Mouse (Mus musculus) retina, postnatal 7 days (tissue): ENCODE results near the gene BC024978.
A peak's percentile ranks its signal among the peaks of the same experiment; 100 is the strongest.

ENCODE experiments used
- DNase-seq: peaks from one replicate; pipeline ENCODE4 v3.0.0-alpha.2; 2012; ENCODE audit warnings: low read depth, low spot score

The BC024978 gene

DNA sequence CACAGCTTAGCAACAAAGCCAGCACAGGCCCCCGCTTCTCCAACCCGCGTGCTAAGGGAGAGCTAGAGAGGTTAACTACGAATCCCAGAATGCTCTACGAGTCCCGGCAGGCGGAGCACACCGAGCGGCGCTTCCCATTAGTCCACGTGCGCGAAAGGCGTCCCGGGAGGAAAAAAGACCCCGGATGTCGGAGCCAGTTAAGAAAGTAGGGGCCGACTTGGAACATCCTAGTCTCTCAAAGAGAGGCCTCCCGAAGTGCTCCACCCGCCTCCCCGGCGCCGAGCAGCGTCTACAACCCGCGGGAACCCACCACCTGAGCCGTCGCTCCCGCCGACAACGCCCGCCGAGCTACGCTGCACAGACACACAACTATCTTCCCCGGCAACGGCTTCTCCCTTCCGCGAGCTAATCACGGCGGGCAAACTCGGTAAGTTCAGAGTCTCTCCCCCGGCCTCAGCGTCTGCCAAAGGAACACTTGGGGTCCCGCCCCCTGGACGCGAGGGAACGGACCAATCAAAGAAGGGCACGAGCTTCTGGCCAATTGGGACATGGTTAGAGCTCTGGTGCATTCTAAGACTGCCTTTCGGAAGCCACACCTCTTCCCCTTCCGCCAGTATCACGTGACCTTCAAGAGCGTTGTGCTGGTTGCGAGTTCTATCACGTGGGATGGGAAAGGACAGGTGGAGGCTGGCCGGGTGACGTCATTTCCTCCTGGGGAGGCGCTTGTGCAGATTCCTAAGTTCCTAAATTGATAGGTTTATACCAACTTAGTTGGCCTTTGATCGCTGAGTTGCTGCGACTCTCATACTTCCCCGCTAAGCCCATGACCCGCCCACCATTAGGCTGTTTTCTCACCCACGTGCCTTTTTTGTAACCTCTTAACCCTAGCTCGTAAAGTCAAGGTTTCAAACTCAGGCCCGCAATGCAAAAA, at the start of gene BC024978, which contains the start of gene Snrpa:
Gene BC024978, plus strand, starts transcription at position 101 of the 931 bp plus-strand sequence.
Gene Snrpa, minus strand, starts transcription at position 591 of the 931 bp plus-strand sequence.
- peak; percentile 97 for DNase-seq

- no peak for DNase-seq
These were observed 42.3 kb upstream of the BC024978 start, which contains the start of gene Cyp2t4 for GRCm38 (mm10) chr7:27153205-27153764. Gene Cyp2t4, plus strand, starts transcription at chr7:27153714.

DNA sequence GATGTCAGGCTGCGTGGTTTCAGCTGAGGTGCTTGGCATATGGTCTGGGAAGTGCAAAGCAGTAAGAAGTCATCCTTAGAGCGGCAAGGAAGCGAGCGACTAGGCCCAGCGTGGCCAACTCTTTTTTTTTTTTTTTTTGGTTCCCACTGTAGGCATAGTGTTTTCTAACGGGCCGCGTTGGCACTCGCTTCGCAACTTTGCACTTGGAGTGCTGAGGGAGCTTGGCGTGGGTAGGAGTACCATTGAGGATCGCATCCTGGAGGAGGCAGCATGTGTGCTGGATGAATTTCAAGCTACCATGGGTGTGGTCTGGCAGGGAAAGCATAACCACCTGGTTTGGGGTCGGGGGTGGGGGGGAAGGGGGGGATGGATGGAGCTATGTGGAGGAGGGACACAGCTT, 39.6 kb upstream of the BC024978 start:
- DNase-seq: no peak

DNA sequence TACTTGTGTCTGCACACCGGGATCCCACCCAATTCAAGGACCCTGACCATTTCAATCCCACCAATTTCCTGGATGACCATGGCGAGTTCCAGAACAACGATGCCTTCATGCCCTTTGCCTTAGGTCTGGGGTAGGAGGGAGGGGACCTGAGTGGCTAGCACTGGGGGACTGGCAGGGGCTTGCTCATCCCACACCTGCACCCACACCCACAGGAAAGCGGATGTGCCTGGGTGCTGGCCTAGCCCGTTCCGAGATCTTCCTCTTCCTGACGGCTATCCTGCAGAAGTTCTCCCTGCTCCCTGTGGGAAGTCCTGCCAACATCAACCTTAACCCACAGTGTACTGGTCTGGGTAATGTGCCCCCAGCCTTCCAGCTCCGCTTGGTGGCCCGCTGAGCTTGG, 37.4 kb upstream of the BC024978 start:
- DNase-seq: no peak

GRCm38 (mm10) chr7:27159256-27159655, 36.3 kb upstream of the BC024978 start:
- DNase-seq: no peak

DNA sequence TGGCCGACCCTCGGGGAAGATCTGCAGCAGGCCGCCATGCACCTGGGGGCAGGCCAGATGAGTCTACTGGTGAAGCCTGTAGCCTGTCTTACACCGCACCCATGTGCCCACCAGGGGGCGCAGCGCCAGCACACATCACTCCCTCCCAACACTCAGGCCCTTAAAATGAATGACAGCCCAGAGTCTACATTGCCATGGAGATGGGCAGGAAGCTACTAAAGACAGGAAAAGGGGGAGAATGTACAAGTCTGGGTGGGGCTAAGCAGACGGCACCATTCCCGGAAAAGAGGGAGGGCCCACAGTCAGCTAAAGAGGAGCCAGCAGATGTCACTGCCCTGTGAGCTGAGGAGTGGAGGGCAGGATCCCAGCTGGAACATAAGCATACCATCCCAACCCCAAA, 35.7 kb upstream of the BC024978 start:
- DNase-seq: peak; percentile 74

- no peak for DNase-seq
These were observed 34.7 kb upstream of the BC024978 start for GRCm38 (mm10) chr7:27160921-27161320.

DNA sequence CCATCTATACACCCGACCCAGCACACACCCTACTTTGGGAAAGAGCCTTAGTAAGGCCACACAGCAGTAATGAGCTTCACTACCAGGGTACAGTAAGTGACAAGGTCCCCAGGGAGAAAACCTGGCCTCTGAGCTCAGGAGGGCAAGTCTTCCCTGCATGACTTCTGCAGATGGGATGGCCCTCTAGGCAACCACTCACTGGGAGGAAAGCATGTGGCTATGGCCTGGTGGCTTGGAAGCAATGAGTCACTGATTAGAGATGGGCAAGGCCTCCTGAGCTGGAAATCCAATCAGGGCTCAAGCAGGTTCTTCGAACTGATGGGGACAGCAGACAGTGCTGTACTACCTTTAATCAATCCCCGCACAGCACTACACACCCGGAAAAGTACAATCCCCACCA, 33.8 kb upstream of the BC024978 start:
- no peak for DNase-seq

DNA sequence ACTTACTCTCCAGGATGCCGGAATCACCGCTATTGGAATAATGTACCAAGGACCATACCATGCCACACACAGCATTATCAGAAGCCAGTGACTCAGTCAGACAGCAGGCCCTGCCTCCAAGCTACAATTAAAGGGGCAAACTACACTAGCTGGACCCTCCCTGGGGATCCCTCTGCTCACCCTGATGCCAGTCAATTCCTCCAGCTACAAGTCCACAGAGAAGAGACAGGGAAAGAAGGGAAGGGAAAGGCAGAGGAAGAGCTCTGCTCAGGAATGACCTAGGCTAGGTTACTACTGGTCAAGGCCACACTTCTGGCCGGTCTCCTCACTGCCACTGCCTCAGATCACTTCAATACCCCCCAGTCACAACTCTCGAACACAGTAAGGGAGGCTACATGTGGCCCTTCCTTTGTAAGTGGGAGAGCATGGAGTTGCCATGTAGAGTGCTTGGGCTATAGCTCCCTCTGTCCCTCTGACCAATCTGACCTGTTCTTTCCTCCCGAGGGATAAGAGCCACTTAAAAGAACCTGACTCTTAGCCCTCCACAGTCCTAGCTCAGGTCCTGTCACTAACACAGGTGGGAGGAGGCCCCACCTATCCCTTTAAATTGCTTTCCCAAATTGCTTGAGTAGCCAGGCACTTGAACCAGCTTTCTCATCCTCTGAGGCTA, 32.7 kb upstream of the BC024978 start:
- DNase-seq: no peak

DNA sequence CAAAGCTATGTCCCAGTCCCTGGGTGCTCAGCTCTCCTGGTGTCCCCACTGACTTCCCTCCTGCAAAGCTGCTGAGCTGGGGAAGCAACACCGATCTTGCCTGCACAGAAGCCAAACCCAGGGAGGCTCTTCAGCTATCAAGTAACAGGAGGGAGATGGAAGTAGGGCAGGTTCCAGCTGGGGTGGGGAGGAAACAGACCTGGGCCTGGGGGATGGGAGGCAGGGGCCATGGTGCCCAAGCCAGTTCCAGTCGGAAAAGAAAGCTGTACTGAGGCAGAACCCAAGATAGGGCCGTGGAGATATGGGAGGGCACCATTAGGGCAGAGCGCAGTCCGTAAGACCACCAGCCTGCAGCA, 32.2 kb upstream of the BC024978 start:
- no peak for DNase-seq

DNA sequence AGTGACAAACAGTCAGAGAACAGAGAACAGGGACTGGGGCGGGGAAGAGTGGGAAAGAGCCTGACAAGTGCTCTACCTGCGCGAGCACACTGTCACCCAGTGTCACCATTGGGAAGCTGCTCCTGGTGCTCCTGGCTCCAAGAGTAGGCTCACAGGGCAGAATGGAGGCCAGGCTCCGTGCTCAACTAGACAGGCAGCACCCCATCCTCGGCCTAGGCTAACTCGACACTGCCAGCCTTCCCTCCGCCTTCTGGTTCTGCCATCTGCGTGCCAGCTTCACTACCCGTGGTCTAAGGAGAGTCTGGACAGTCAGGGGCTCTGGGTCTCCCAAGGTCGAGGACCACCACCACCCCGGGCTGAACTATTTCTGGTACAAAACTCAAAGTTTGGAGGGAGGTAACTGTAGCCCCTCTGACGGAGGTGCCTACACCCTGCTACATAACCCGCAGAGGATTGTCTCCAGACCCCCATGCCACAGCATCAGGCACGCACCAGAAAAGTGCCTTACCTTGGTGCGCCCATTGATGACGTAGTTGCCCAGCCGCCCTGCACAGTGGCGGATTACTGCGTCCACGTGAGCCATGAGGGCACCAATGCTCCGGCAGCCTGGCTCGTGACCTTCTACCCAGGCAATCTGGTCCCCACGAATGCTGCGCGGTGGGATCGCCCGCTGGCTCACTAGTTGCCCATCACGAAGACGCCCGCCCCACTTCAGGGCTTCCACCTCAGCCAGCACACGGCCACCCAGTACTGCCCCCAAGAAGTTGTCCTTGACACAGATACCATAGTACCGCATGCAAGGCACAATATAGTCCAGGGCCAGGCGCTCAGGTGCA, 31.3 kb upstream of the BC024978 start:
- no peak for DNase-seq

- no peak for DNase-seq
These were observed 30.4 kb upstream of the BC024978 start for GRCm38 (mm10) chr7:27165007-27165655.

DNA sequence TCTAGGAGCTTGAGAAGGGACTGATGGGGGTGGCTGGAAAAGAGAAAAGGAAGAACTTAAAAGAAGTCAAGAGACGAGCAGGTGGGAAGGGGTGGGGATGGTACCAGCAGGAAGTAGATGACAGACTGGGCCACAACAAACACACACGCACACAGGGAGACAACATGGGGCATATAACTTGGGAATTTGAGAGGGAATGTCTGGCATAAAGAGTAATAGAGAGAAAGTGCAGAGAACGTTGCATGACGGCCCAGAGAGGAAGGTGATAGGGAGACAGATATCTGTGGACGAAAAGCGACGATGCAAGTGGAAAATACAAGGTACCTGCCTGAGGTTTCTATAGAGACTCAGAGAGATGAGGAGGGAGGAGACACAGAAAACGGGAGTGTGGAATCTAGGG, 29.9 kb upstream of the BC024978 start:
- DNase-seq: no peak

GRCm38 (mm10) chr7:27166229-27166613, 29.4 kb upstream of the BC024978 start:
- peak; percentile 62 for DNase-seq

DNA sequence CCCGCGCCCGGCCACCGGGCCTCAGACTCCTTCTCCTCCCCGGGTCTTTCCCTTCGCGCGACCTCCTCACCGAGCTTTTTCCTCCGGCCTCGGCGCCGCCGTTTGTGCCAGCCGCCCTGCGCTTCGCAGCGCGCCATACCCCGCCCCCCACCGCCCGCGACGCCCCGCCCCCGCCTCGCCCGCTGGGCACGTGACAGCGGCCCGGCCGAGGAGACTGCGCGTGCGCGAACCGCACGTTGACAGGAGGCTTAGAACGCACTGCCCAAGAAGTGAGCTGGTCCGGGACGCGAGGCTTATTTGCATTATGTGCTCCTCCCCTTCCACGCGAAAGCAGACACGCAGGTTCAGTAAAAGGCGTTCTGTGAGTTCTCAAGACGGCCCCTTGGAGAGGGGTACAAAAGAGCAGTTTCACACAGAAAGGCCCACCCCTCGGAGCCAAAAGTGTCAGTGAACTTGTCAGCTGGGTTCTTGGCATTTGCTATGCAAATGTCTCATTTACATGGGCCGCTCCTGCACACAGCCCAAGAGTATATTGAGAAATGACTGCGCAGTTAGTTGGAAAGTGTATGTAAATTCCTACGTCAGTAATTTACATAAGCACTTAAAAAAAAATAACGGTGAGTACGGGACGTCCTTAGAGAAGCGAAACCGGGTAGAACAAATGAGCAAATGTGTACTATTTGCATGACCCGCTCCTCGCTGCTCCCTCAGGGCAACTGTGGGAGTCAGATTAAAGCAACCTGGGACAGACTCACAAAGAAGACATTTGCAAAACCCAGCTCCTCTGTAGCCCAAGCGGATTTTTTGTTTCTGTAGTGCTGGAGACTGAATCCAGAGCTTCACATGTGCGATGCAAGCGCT, 28.7 kb upstream of the BC024978 start, which contains the start of gene Egln2:
Gene Egln2, minus strand, starts transcription at position 189 of the 861 bp plus-strand sequence.
- DNase-seq: peak; percentile 90

- DNase-seq: no peak
These were observed 28.0 kb upstream of the BC024978 start for GRCm38 (mm10) chr7:27167475-27168094.

DNA sequence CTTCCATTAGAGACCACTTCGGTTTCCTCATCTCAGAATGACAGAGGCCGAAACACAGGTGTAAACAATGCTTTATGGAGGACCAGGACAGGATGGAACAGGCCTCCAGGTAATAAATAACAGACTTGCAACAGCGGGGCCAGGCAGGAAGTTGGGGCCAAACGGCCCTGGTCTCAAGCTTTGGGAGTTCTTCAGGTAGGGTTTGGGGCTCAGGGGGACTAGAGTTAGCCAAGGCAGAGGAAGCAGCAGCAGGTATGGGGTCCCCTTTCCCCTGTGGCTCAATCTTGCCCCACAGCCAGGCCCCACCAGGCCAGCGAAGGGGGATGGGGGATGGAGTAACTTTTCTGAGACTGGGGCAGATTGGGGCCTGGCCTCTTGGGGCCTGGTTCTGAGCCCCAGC, 27.2 kb upstream of the BC024978 start:
- DNase-seq: no peak

DNA sequence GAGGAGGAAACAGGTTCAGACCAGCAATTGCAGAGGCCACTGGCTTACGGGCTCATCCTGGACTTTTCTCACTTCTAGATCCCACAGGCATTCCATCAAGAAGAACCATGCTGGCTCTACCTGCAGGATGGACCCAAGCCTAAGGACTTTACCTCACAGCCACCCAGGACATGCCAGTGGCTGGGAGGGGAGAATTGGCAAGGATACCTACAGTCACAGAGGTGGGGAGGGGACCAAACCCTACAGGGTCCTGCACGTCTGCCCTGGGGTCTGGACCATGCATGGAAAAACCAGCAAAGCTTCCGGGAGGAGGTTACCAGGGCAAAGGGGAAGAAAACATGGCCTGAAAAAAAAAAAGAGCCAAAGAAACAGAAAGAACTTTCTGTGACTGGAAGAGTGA, 24.6 kb upstream of the BC024978 start:
- DNase-seq: no peak

- no peak for DNase-seq
These were observed 21.1 kb upstream of the BC024978 start for GRCm38 (mm10) chr7:27174496-27174895.

DNA sequence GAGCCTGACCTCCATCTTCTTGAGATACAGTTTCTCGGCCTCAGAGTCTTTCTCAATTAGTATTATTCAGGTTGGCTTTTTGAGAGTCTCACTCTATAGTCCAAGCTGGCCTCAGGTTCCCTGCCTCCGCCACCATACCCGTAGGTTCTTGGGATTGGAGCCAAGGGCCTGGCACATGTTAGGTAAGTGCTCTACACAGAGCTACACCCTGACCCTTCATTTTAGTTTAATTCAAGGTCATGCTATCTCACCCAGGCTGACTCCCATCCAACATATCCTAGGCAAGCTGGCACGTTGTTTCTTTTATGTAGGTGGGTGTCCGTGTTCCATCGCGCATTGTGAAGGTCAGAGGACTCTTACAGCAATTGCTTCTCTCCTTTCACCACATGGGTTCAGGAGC, 20.7 kb upstream of the BC024978 start:
- DNase-seq: no peak
